Mouse (Mus musculus) adrenal gland, adult 2 months (tissue): ENCODE results near the gene Cnn1. TPM values are rescaled to one million over a fixed set of nuclear protein-coding genes. Genes with fewer than 3 reads are reported as not detected.

ENCODE experiments used
- DNase-seq: peaks from one replicate; pipeline ENCODE4 v3.0.0; 2021
- microRNA-seq, 2 experiments: library from miRNA; unstranded; fragments of <30 nt; microRNA quantifications; one replicate each; pipeline ENCODE4 v1.2.0; 2021
- polyA plus RNA-seq: library from polyadenylated mRNA; depleted of rRNA; stranded (reverse); fragments of >200 nt; gene quantifications from 2 replicates; pipeline ENCODE4 v1.2.3, GENCODE M21; 2012; rRNA removed
- total RNA-seq, 2 experiments: library from RNA; stranded (reverse); gene quantifications; 2 replicates each; pipeline ENCODE4 v1.2.3; 2021

The Cnn1 gene
- total and polyA plus RNA-seq, 3 experiments: 0.58 to 3.8 (median 1.1) TPM

DNA sequence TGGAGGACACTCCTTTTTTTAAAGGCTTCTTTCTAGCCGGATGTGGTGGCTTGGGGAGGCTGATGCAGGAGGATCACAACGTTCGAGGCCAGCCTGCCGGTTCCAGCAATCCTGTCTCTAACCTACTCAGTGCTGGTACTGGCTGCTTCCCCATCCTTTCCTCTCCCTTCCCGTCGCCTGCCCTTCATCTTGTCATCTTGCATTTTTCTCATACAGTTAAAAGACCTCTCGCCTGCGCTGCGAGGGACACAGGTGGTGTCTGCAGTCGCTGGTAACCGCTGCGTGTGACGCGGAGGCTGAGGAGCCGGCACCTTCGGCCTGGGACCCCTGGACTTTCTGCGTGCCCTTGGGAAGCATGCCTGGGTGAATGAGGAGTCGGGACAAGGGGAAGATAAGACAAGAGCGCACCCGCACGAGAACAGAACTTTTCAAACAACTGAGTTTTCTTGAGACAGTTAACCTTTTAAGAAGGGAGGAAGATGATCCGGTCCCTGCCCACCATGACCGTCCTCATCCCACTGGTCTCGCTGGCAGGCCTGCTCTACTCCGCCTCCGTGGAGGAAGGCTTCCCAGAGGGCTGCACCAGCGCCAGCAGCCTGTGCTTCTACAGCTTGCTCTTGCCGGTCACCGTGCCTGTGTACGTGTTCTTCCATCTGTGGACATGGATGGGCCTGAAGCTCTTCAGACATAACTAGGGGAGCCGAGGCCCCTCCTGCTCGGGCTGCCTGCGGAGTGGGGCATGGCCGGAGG lies 58.7 kb downstream of the Cnn1 start:
- no peak for DNase-seq

Small RNA genes within 50 kb of the gene (microRNA-seq; reads per million reads assigned to microRNA genes)
- 0.22 to 0.41 reads per million in 2 experiments for gene Mir7084

Other genes starting within 250 kb of the Cnn1 start
- 10 to 100 TPM; 32.9 to 37.0 TPM for gene Dock6, start 246.6 kb upstream of the Cnn1 start, total RNA-seq
- 76.6 and 91.2 TPM in 2 replicates for gene Dock6, start 246.6 kb upstream of the Cnn1 start, polyA plus RNA-seq
- 10 to 100 TPM; 48.3 to 52.2 TPM for gene Rab3d, start 181.0 kb upstream of the Cnn1 start, total RNA-seq
- 75.9 and 84.8 TPM in 2 replicates for gene Rab3d, start 181.0 kb upstream of the Cnn1 start, polyA plus RNA-seq
- gene Ccdc159, start 171.7 kb upstream of the Cnn1 start, total RNA-seq: 10 to 100 TPM in 1 of 2 experiments, 1 to 10 TPM in 1; 9.4 to 10.5 TPM
- 17.3 and 24.5 TPM in 2 replicates for gene Ccdc159, start 171.7 kb upstream of the Cnn1 start, polyA plus RNA-seq
- 100 to 1,000 TPM; 381 to 452 TPM for gene Tmem205, start 171.7 kb upstream of the Cnn1 start, total RNA-seq
- 1,222 and 1,525 TPM in 2 replicates for gene Tmem205, start 171.7 kb upstream of the Cnn1 start, polyA plus RNA-seq
- gene Plppr2, start 162.2 kb upstream of the Cnn1 start, total RNA-seq: 10 to 100 TPM; 21.7 to 31.7 TPM
- gene Plppr2, start 162.2 kb upstream of the Cnn1 start, polyA plus RNA-seq: 120 and 147 TPM in 2 replicates
- gene Swsap1, start 143.5 kb upstream of the Cnn1 start, total RNA-seq: 10 to 100 TPM; 14.2 to 18.6 TPM
- 12.4 and 20.2 TPM in 2 replicates for gene Swsap1, start 143.5 kb upstream of the Cnn1 start, polyA plus RNA-seq
- 1 to 10 TPM; 1.5 to 2.7 TPM for gene Epor, start 135.7 kb upstream of the Cnn1 start, total RNA-seq
- gene Epor, start 135.7 kb upstream of the Cnn1 start, polyA plus RNA-seq: 3.7 and 6.0 TPM in 2 replicates
- 10 to 100 TPM; 14.2 to 46.9 TPM for gene Rgl3, start 109.8 kb upstream of the Cnn1 start, total RNA-seq
- 137 and 177 TPM in 2 replicates for gene Rgl3, start 109.8 kb upstream of the Cnn1 start, polyA plus RNA-seq
- 1 to 10 TPM in 1 of 2 experiments, under 1 TPM in 1; 0.73 to 1.0 TPM for gene Ccdc151, start 96.6 kb upstream of the Cnn1 start, total RNA-seq
- 0.47 and 0.73 TPM in 2 replicates for gene Ccdc151, start 96.6 kb upstream of the Cnn1 start, polyA plus RNA-seq
- gene Prkcsh, start 96.4 kb upstream of the Cnn1 start, total RNA-seq: 100 to 1,000 TPM; 166 to 175 TPM
- gene Prkcsh, start 96.4 kb upstream of the Cnn1 start, polyA plus RNA-seq: 136 and 209 TPM in 2 replicates
- gene Elavl3, start 47.2 kb upstream of the Cnn1 start, total RNA-seq: 1 to 10 TPM; 2.1 to 2.4 TPM
- gene Elavl3, start 47.2 kb upstream of the Cnn1 start, polyA plus RNA-seq: 1.3 and 1.7 TPM in 2 replicates
- gene Gm49318, start 28.0 kb upstream of the Cnn1 start, total RNA-seq: not detected
- not detected in 2 replicates for gene Gm49318, start 28.0 kb upstream of the Cnn1 start, polyA plus RNA-seq
- gene Zfp653, start 27.8 kb upstream of the Cnn1 start, total RNA-seq: 1 to 10 TPM; 8.0 to 8.5 TPM
- gene Zfp653, start 27.8 kb upstream of the Cnn1 start, polyA plus RNA-seq: 19.3 and 20.7 TPM in 2 replicates
- 10 to 100 TPM; 50.9 to 70.8 TPM for gene Ecsit, start 13.8 kb upstream of the Cnn1 start, total RNA-seq
- gene Ecsit, start 13.8 kb upstream of the Cnn1 start, polyA plus RNA-seq: 52.6 and 65.2 TPM in 2 replicates
- gene Elof1, start 18.0 kb downstream of the Cnn1 start, total RNA-seq: 10 to 100 TPM; 73.9 to 90.9 TPM
- 157 and 159 TPM in 2 replicates for gene Elof1, start 18.0 kb downstream of the Cnn1 start, polyA plus RNA-seq
- 10 to 100 TPM; 65.9 to 86.3 TPM for gene Acp5, start 36.5 kb downstream of the Cnn1 start, total RNA-seq
- gene Acp5, start 36.5 kb downstream of the Cnn1 start, polyA plus RNA-seq: 93.2 and 189 TPM in 2 replicates
- gene Pigyl, start 57.6 kb downstream of the Cnn1 start, total RNA-seq: 10 to 100 TPM; 34.8 to 65.0 TPM
- 75.3 and 79.6 TPM in 2 replicates for gene Pigyl, start 57.6 kb downstream of the Cnn1 start, polyA plus RNA-seq
- 1 to 10 TPM; 1.8 to 3.9 TPM for gene Zfp872, start 88.9 kb downstream of the Cnn1 start, total RNA-seq
- 0.11 and 0.16 TPM in 2 replicates for gene Zfp872, start 88.9 kb downstream of the Cnn1 start, polyA plus RNA-seq
- gene Zfp809, start 126.5 kb downstream of the Cnn1 start, total RNA-seq: 10 to 100 TPM; 31.8 to 52.5 TPM
- gene Zfp809, start 126.5 kb downstream of the Cnn1 start, polyA plus RNA-seq: 11.9 and 26.1 TPM in 2 replicates
- gene Zfp599, start 160.7 kb downstream of the Cnn1 start, total RNA-seq: 1 to 10 TPM in 1 of 2 experiments, under 1 TPM in 1; 0.58 to 1.1 TPM
- 0.04 TPM in 1 of 2 replicates, not detected in the other for gene Zfp599, start 160.7 kb downstream of the Cnn1 start, polyA plus RNA-seq
- gene Zfp810, start 208.4 kb downstream of the Cnn1 start, total RNA-seq: 10 to 100 TPM in 1 of 2 experiments, 1 to 10 TPM in 1; 5.7 to 11.0 TPM
- gene Zfp810, start 208.4 kb downstream of the Cnn1 start, polyA plus RNA-seq: 1.8 and 2.2 TPM in 2 replicates